Mouse (Mus musculus): ENCODE results near the gene Rnf182. TPM values are rescaled to one million over a fixed set of nuclear protein-coding genes. Genes with fewer than 3 reads are reported as not detected.

Gene Rnf182
- polyA plus RNA-seq, 1 experiment from 2014 or later = 6.4 TPM

DNA sequence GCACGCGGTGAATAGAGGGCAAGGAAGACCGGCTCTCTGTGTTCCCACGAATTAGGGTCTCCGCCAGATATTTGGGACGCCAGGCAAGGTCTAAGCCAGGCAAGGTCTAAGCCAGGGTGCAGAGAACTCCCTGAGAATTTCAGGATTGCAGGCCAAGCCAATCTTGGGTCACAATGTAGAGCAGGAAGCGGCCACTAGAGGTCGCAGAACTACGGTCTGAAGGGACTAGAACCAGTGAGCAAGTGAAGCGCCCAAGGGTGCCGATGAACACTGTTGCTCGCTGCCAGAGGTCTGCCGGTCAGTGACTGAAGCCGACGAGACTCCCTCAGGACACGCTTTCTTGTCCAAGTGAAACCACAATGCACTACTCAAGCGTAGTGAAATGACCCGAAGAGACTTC, 35.8 kb upstream of the Rnf182 start:
- no peak overlapping the region for H3K27ac ChIP-seq (ENCODE audit: low read depth)
- no peaks in the 10 kb centered on the region for H3K27me3 ChIP-seq (ENCODE audit: insufficient read depth, low read length)
- H3K4me3 ChIP-seq (ENCODE audit: low read depth, low read length) = no peak overlapping the region
- H3K9ac ChIP-seq = no peak overlapping the region
- ATAC-seq (ENCODE audit: insufficient read depth) (no peak), DNase-seq (peak; percentile 82)
- no peaks in the 10 kb centered on the region for H3K36me3 ChIP-seq (ENCODE audit: insufficient read depth)
- H3K4me2 ChIP-seq = peak overlapping the region; percentile 29; the same call in 1 of the 2 replicates
- H3K4me1 ChIP-seq (ENCODE audit: insufficient read depth) = no peaks in the 10 kb centered on the region
- H3K9me3 ChIP-seq (ENCODE audit: low read depth, low read length) = no peaks in the 10 kb centered on the region
- peak; percentile 81 for TF ChIP-seq CTCF (IDR thresholded peaks at IDR 0.05; ENCODE audit: low read depth)
- 22% methylated on average over 18 of the region's 18 CpGs for WGBS

DNA sequence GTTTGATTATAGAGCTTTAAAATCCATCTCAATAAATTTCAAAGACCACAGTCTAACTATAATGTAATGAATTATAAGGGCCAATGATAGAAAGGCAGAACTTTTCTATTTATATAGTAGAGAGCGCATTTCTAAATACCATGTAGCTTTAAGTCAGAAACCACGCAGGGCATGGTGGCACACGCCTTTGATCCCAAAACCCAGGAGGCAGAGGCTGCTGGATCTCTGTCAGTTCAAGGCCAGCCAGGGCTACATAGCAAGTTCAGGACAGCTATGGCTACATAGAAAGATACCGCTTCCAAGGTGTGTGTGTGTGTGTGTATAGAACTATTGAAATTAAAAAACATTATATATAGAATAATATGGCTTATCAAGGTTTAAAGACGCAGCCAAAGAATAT, 34.8 kb upstream of the Rnf182 start:
- H3K4me1 ChIP-seq (ENCODE audit: insufficient read depth) = no peaks in the 10 kb centered on the region
- no peak overlapping the region for H3K4me2 ChIP-seq
- H3K27ac ChIP-seq (ENCODE audit: low read depth) = no peak overlapping the region
- TF ChIP-seq CTCF (IDR thresholded peaks at IDR 0.05; ENCODE audit: low read depth) = no peak
- no peaks in the 10 kb centered on the region for H3K36me3 ChIP-seq (ENCODE audit: insufficient read depth)
- WGBS = 92% methylated on average over 5 of the region's 5 CpGs
- no peaks in the 10 kb centered on the region for H3K27me3 ChIP-seq (ENCODE audit: insufficient read depth, low read length)
- no peak for ATAC-seq (ENCODE audit: insufficient read depth)
- DNase-seq = no peak
- H3K9ac ChIP-seq = no peak overlapping the region
- H3K4me3 ChIP-seq (ENCODE audit: low read depth, low read length) = no peak overlapping the region
- H3K9me3 ChIP-seq (ENCODE audit: low read depth, low read length) = no peaks in the 10 kb centered on the region

- TF ChIP-seq CTCF (IDR thresholded peaks at IDR 0.05; ENCODE audit: low read depth) = no peak
- Histone ChIP-seq H3K4me1 (ENCODE audit: insufficient read depth) (no peaks in the 10 kb centered on the region), H3K27ac (ENCODE audit: low read depth) (no peak overlapping the region), H3K4me2 (peak overlapping the region; percentile 5; the same call in 1 of the 2 replicates), H3K4me3 (ENCODE audit: low read depth, low read length) (no peak overlapping the region), H3K27me3 (ENCODE audit: insufficient read depth, low read length) (no peaks in the 10 kb centered on the region), H3K9ac (no peak overlapping the region), H3K9me3 (ENCODE audit: low read depth, low read length) (no peaks in the 10 kb centered on the region), H3K36me3 (ENCODE audit: insufficient read depth) (no peaks in the 10 kb centered on the region)
- 40% methylated on average over 16 of the region's 16 CpGs for WGBS
- no peak for DNase-seq
- no peak for ATAC-seq (ENCODE audit: insufficient read depth)
These were observed 32.5 kb upstream of the Rnf182 start for GRCm38 (mm10) chr13:43582961-43583360.

DNA sequence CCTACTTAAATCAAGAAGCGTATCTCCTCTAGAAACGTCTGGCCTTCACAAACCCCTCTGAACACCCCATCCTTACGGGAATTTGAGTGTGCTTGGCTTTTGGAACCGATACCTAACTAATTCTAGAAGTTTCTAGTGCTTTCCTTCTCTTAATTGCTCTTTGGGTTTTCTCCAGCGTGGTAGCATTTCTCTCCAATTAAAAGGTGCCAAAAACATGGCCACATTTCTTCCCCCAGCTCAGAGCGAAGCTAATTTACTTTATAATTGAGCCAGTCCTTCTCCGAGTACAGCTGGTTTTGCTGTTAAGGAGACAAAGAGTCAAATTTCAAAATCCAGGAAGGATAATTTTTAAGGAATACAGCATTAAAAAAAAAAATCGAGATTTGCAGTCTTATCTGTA, 32.0 kb upstream of the Rnf182 start:
- Histone ChIP-seq H3K4me1 (ENCODE audit: insufficient read depth) (no peaks in the 10 kb centered on the region), H3K4me3 (ENCODE audit: low read depth, low read length) (no peak overlapping the region), H3K27ac (ENCODE audit: low read depth) (no peak overlapping the region), H3K9me3 (ENCODE audit: low read depth, low read length) (no peaks in the 10 kb centered on the region), H3K4me2 (no peak overlapping the region), H3K27me3 (ENCODE audit: insufficient read depth, low read length) (no peaks in the 10 kb centered on the region), H3K36me3 (ENCODE audit: insufficient read depth) (no peaks in the 10 kb centered on the region), H3K9ac (no peak overlapping the region)
- no peak for TF ChIP-seq CTCF (IDR thresholded peaks at IDR 0.05; ENCODE audit: low read depth)
- WGBS = 58% methylated on average over 8 of the region's 8 CpGs
- no peak for DNase-seq
- ATAC-seq (ENCODE audit: insufficient read depth) = no peak

GRCm38 (mm10) chr13:43585335-43585734, 30.2 kb upstream of the Rnf182 start:
- TF ChIP-seq CTCF (IDR thresholded peaks at IDR 0.05; ENCODE audit: low read depth) = no peak
- Histone ChIP-seq H3K9ac (no peak overlapping the region), H3K27me3 (ENCODE audit: insufficient read depth, low read length) (no peaks in the 10 kb centered on the region), H3K4me2 (no peak overlapping the region), H3K4me1 (ENCODE audit: insufficient read depth) (no peaks in the 10 kb centered on the region), H3K4me3 (ENCODE audit: low read depth, low read length) (no peak overlapping the region), H3K9me3 (ENCODE audit: low read depth, low read length) (no peaks in the 10 kb centered on the region), H3K36me3 (ENCODE audit: insufficient read depth) (no peaks in the 10 kb centered on the region), H3K27ac (ENCODE audit: low read depth) (no peak overlapping the region)
- DNase-seq (no peak), ATAC-seq (ENCODE audit: insufficient read depth) (no peak)
- 73% methylated on average over 2 of the region's 2 CpGs for WGBS

- 85% methylated on average over 3 of the region's 3 CpGs for WGBS
- no peak overlapping the region for H3K4me3 ChIP-seq (ENCODE audit: low read depth, low read length)
- no peaks in the 10 kb centered on the region for H3K27me3 ChIP-seq (ENCODE audit: insufficient read depth, low read length)
- no peak for TF ChIP-seq CTCF (IDR thresholded peaks at IDR 0.05; ENCODE audit: low read depth)
- no peaks in the 10 kb centered on the region for H3K36me3 ChIP-seq (ENCODE audit: insufficient read depth)
- H3K9me3 ChIP-seq (ENCODE audit: low read depth, low read length) = no peaks in the 10 kb centered on the region
- no peak overlapping the region for H3K9ac ChIP-seq
- no peak overlapping the region for H3K4me2 ChIP-seq
- H3K27ac ChIP-seq (ENCODE audit: low read depth) = no peak overlapping the region
- no peak for DNase-seq
- no peaks in the 10 kb centered on the region for H3K4me1 ChIP-seq (ENCODE audit: insufficient read depth)
- no peak for ATAC-seq (ENCODE audit: insufficient read depth)
These were observed 28.5 kb upstream of the Rnf182 start for GRCm38 (mm10) chr13:43586966-43587365.

DNA sequence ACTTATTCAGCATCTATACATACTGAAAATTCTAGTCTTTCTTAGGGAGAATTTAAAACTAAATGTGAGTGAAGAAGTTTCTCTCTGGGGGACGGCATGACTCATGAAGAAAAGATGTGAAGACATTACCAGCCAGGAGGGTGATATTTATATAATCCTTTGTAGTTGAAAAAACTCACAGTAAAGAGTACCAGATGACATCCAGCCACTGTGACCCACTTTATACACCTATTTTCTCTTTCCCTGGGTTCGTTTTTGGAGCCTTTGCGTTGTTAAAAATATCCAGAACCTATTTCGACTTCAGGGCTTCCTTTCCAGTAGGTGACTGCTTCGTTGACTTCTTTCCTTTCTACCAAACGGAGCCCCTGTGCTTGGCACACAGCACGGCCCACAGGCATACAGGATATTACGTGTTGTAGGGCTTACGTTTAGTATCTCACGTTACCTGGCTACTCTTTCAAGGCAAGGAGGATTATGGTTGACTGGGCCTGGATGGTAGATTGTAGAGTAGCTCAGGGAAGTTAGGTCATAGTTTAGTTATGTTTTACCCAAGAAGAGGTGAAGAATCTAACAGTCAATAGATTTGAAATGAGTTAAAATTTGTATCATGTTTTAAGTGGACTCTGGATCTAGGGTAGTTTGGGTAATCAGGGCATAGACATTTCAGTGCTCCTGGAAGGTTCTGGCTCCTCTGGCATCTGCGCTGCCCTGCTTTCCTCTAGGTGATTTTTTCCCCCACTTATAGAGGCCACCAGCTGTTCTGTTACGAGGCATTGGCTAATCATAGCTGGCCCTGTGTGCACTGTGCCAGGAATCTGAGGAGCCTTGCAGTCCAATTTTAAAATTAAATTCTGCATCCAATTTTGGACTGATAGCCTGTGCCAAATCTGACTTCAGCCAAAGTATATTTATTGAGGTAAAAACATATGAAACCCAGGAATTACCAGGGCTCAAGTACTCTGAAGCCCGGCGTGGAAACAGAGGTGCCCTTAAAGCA, 27.4 kb upstream of the Rnf182 start:
- H3K27ac ChIP-seq (ENCODE audit: low read depth) = no peak overlapping the region
- DNase-seq = no peak
- TF ChIP-seq CTCF (IDR thresholded peaks at IDR 0.05; ENCODE audit: low read depth) = no peak

More for the DNA sequence above, 27.4 kb upstream of the Rnf182 start:
- 77% methylated on average over 14 of the region's 14 CpGs for WGBS
- H3K9ac ChIP-seq = no peak overlapping the region
- no peaks in the 10 kb centered on the region for H3K9me3 ChIP-seq (ENCODE audit: low read depth, low read length)
- no peak for ATAC-seq (ENCODE audit: insufficient read depth)
- H3K36me3 ChIP-seq (ENCODE audit: insufficient read depth) = no peaks in the 10 kb centered on the region
- H3K4me2 ChIP-seq = no peak overlapping the region
- no peak overlapping the region for H3K4me3 ChIP-seq (ENCODE audit: low read depth, low read length)
- H3K4me1 ChIP-seq (ENCODE audit: insufficient read depth) = no peaks in the 10 kb centered on the region
- no peaks in the 10 kb centered on the region for H3K27me3 ChIP-seq (ENCODE audit: insufficient read depth, low read length)
